Mouse (Mus musculus) CD4-positive, CD25-positive, alpha-beta regulatory T cell, adult 4 months (primary cell): ENCODE measurements around the gene Whrn. TPM values are rescaled to one million over a fixed set of nuclear protein-coding genes. Genes with fewer than 3 reads are reported as not detected.

Experiments used
- ATAC-seq: one replicate; pipeline ENCODE4 v1.8.0; 2017
- polyA plus RNA-seq, 2 experiments: library from polyadenylated mRNA; unstranded; fragments of 100-300 nt; shearing (Covaris generic); gene quantifications; one replicate each; pipeline ENCODE4 v1.2.1; 2017

Whrn gene
- polyA plus RNA-seq, 2 experiments from 2014 or later: 3.4 to 4.0 TPM

DNA sequence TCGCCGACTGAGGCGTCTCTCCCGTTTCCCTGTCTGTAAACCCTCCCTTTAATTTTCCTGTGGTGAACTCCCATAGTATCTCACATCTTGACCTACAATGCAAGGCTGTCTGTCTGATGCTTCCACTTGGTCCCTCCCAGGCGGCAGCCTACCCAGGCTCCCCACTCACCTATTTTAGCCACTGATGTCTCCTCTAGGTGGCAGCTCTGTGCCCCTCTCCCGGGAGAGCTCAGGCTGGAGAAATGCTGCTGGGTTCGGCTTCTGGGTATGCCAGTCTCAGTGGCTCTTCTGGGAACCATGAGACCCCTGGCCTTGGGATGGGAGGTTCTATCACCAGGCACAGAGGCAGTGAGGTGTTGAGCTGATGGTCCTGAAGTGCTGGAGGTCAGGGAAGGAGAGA, 118.3 kb downstream of the Whrn start:
- ATAC-seq: no peak

DNA sequence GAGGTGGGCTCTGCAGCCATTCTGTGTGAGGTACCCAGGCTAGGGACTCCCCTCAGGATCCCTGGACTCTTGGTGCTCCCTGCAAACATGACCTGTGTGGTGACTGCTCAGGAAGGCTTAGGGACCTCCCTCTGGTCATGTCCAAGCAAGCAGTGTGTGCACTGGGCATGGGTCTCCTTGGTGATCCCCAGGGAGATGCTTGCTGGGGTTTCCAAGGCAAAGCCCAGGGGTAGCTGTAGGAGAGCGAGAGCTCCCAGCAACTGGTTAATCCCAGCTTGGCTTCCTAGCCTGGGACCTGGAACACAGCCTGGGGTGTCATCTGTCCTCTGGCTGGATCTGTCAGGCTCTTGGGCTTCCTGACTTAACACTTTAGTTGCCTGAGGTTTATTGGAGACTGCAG, 120.4 kb downstream of the Whrn start:
- ATAC-seq: no peak

- no peak for ATAC-seq
Measured at GRCm38 (mm10) chr4:63374331-63374730, 121.5 kb downstream of the Whrn start.

DNA sequence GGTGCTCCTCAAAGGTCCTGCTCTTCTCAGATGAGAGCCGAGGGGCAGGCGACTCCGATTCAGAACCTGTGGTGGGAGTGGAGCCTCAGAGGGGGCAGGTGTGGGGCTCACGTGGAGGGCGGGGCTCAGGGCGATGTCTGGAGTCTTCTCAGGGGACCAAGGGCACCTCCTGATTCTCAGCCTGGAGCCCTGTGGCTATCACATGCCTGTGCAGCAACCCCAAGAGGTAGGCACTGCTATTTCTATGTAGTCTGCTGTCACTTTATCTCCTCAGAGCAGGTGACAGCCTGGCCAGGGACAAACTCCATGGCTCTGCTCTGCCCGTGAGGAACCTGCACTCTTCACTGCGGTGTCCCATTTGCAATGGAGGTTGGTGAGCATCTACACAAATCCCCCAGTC, 122.4 kb downstream of the Whrn start:
- ATAC-seq: no peak

- ATAC-seq: peak; percentile 65
Measured at GRCm38 (mm10) chr4:63371890-63372289, 123.9 kb downstream of the Whrn start.

- ATAC-seq: no peak
Measured at GRCm38 (mm10) chr4:63370897-63371296, 124.9 kb downstream of the Whrn start.

DNA sequence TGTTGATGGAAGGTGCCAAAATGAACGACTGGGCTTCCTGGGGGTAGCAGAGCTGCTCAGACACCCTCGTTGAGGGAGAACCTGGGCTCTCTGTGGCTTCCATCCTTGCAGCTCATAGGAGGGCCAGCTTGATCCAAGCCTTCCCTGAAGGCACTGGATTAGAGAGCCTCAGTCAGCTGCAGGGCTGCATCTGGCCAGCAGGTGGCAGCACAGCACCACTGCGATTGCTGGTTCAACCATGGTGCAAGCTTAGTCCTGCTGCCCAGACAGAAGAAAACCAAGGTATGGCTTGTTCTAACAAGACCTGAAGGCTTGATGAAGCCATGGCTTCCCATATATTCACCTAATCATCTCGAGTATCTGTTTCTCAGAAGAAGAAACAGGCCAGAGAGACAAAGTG, 127.2 kb downstream of the Whrn start:
- ATAC-seq: peak; percentile 70

Other genes starting within 250 kb of the Whrn start
- not detected for gene Orm1, start 151.4 kb downstream of the Whrn start, polyA plus RNA-seq
- 1 to 10 TPM in 1 of 2 experiments, under 1 TPM in 1; 0.79 to 1.2 TPM for gene Orm3, start 139.8 kb downstream of the Whrn start, polyA plus RNA-seq
- under 1 TPM in 1 of 2 experiments, not detected in 1; 0.43 TPM for gene Orm2, start 133.5 kb downstream of the Whrn start, polyA plus RNA-seq
- gene Akna, start 92.6 kb downstream of the Whrn start, polyA plus RNA-seq: 100 to 1,000 TPM in 1 of 2 experiments, 10 to 100 TPM in 1; 95.9 to 158 TPM
- 100 to 1,000 TPM; 198 to 222 TPM for gene Atp6v1g1, start 48.8 kb upstream of the Whrn start, polyA plus RNA-seq
- 10 to 100 TPM; 20.8 to 32.9 TPM for gene Tmem268, start 62.8 kb upstream of the Whrn start, polyA plus RNA-seq
- not detected for gene Gm11213, start 109.3 kb upstream of the Whrn start, polyA plus RNA-seq
- gene Tex48, start 126.4 kb upstream of the Whrn start, polyA plus RNA-seq: not detected
- under 1 TPM in 1 of 2 experiments, not detected in 1; 0.67 TPM for gene Gm11214, start 167.4 kb upstream of the Whrn start, polyA plus RNA-seq
- under 1 TPM; 0.18 to 0.38 TPM for gene Tnfsf15, start 249.1 kb upstream of the Whrn start, polyA plus RNA-seq